Mouse (Mus musculus) G1E (cell line): ENCODE data around the gene Kctd11.

Experiments
- CTCF ChIP-seq: IDR thresholded peaks from 2 replicates; pipeline ENCODE4 v1.5.1; 2012; ENCODE audit warnings: low read depth, low read length, inconsistent platforms, mixed read lengths
- GATA1 ChIP-seq: IDR thresholded peaks from 2 replicates; pipeline ENCODE4 v1.6.1; 2012; ENCODE audit warnings: borderline replicate concordance, low read length, inconsistent platforms, mixed read lengths
- GATA2 ChIP-seq: IDR thresholded peaks from 2 replicates; pipeline ENCODE4 v1.6.1; 2012; ENCODE audit warnings: low read depth, low read length, inconsistent platforms, borderline replicate concordance
- POLR2AphosphoS5 ChIP-seq: IDR thresholded peaks from 2 replicates; pipeline ENCODE4 v1.6.1; 2012; ENCODE audit warnings: low read depth, low read length, inconsistent platforms; ENCODE audit not compliant: insufficient replicate concordance
- TAL1 ChIP-seq: conservative IDR thresholded peaks from 2 replicates; pipeline ENCODE4 v1.6.1; 2012; ENCODE audit warnings: low read depth, low read length, inconsistent platforms, mixed read lengths

DNA sequence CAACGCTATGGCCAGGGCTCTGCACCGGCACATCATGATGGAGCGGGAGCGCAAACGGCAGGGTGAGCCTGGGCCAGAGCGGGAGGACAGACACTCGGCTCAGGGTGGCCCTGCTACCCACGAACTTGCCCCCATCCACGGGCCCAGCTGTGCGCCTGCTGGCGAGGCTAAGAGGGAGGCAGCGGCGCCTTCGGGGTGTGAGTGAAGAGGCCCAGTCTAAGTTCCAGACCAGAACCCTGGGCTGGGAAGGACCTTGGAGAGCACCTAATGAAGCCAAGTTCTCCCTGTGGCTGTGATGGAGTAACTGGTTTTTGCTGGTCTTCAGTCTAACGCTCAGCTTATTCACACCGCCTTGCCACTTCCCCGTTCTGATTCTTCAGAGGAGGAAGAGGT is 33.2 kb upstream of the Kctd11 start:
- TF ChIP-seq CTCF (no peak), POLR2AphosphoS5 (no peak; the same call in 1 of the 2 replicates), GATA1 (no peak), TAL1 (no peak), GATA2 (no peak)
